Mouse (Mus musculus) liver, embryonic 16.5 days (tissue): ENCODE data around the gene Gm45234. TPM values are rescaled to one million over a fixed set of nuclear protein-coding genes. Genes with fewer than 3 reads are reported as not detected.

Experiments
- ATAC-seq: fragments of 200-750 bp; cut with Nextera tagmentation; 2 replicates; pipeline ENCODE4 v1.8.0; 2017; ENCODE audit warnings: low read depth, mild to moderate bottlenecking, moderate number of reproducible peaks, moderate library complexity
- H3K27ac ChIP-seq: fragments of 300-500 bp; sonication (generic); 2 replicates; pipeline ENCODE4 v1.5.1; 2014; ENCODE audit warnings: mild to moderate bottlenecking, low read length
- H3K27me3 ChIP-seq: fragments of 300-500 bp; sonication (generic); 2 replicates; pipeline ENCODE4 v1.6.1; 2014; ENCODE audit warnings: low read depth, low read length, mixed read lengths; ENCODE audit not compliant: control insufficient read depth, insufficient read depth
- H3K36me3 ChIP-seq: fragments of 300-500 bp; sonication (generic); 2 replicates; pipeline ENCODE4 v1.6.1; 2014; ENCODE audit warnings: mild to moderate bottlenecking; ENCODE audit not compliant: control insufficient read depth, insufficient read depth
- H3K4me1 ChIP-seq: fragments of 300-500 bp; sonication (generic); 2 replicates; pipeline ENCODE4 v1.6.1; 2014; ENCODE audit warnings: low read depth, low read length, mixed read lengths; ENCODE audit not compliant: control insufficient read depth
- H3K4me2 ChIP-seq: fragments of 300-500 bp; sonication (generic); 2 replicates; pipeline ENCODE4 v1.6.1; 2014; ENCODE audit warnings: low read depth, low read length, mixed read lengths
- H3K4me3 ChIP-seq: fragments of 300-500 bp; sonication (generic); 2 replicates; pipeline ENCODE4 v1.5.1; 2014; ENCODE audit warnings: low read depth, mild to moderate bottlenecking, low read length
- H3K9ac ChIP-seq: fragments of 300-500 bp; sonication (generic); 2 replicates; pipeline ENCODE4 v1.6.1; 2014; ENCODE audit warnings: low read depth, low read length
- H3K9me3 ChIP-seq: fragments of 300-500 bp; sonication (generic); replicated peaks from 2 replicates; pipeline ENCODE4 v1.6.1; 2016; ENCODE audit warnings: low read length; ENCODE audit not compliant: control insufficient read depth
- WGBS: fragments of 180-500 bp; shearing (Covaris S2); extraction: QIAGEN DNeasy Blood & Tissue Kit; methylation state at CpG from one replicate; pipeline ENCODE4 v1.1.7; 2014; ENCODE audit not compliant: insufficient replicate concordance; 5-methylcytosine and 5-hydroxymethylcytosine counted together
- polyA plus RNA-seq: library from polyadenylated mRNA; unstranded; fragments of >200 nt; fragmentation: Nextera tagmentation; extraction: Ambion mirVana; gene quantifications from 2 replicates; pipeline ENCODE4 v1.2.1, GENCODE M21; 2015

The Gm45234 gene
- polyA plus RNA-seq, 1 experiment from 2014 or later = not detected

- H3K27me3 ChIP-seq = no peaks in the 10 kb centered on the region
- no peak overlapping the region for H3K4me2 ChIP-seq
- no peak for ATAC-seq
- 79% methylated on average over 11 of the region's 11 CpGs for WGBS
- no peak overlapping the region for H3K4me3 ChIP-seq
- no peaks in the 10 kb centered on the region for H3K36me3 ChIP-seq
- H3K4me1 ChIP-seq = peaks cover 37% of the 10 kb centered on the region
- H3K9me3 ChIP-seq = no peaks in the 10 kb centered on the region
- H3K27ac ChIP-seq = no peak overlapping the region
- no peak overlapping the region for H3K9ac ChIP-seq
Observed at GRCm38 (mm10) chr6:124737040-124737439, 18.8 kb downstream of the Gm45234 start.

GRCm38 (mm10) chr6:124734417-124734816 lies 21.4 kb downstream of the Gm45234 start:
- no peak overlapping the region for H3K27ac ChIP-seq

GRCm38 (mm10) chr6:124732476-124733370 lies 23.1 kb downstream of the Gm45234 start:
- Histone ChIP-seq H3K27ac (peak overlapping the region; percentile 56), H3K36me3 (no peaks in the 10 kb centered on the region), H3K4me1 (peaks cover 7% of the 10 kb centered on the region), H3K27me3 (no peaks in the 10 kb centered on the region), H3K9me3 (no peaks in the 10 kb centered on the region), H3K4me2 (peak overlapping the region; percentile 24; the same call in 1 of the 2 replicates), H3K9ac (peak overlapping the region; percentile 57), H3K4me3 (peak overlapping the region; percentile 50)
- 19% methylated on average over 19 of the region's 19 CpGs for WGBS
- peak; percentile 72 for ATAC-seq

More at GRCm38 (mm10) chr6:124734417-124734816, 21.4 kb downstream of the Gm45234 start:
- H3K9me3 ChIP-seq = no peaks in the 10 kb centered on the region
- no peak overlapping the region for H3K4me3 ChIP-seq
- no peaks in the 10 kb centered on the region for H3K27me3 ChIP-seq
- H3K9ac ChIP-seq = no peak overlapping the region
- H3K4me1 ChIP-seq = peaks cover 20% of the 10 kb centered on the region
- WGBS = 61% methylated on average over 3 of the region's 3 CpGs
- H3K36me3 ChIP-seq = no peaks in the 10 kb centered on the region
- H3K4me2 ChIP-seq = no peak overlapping the region
- no peak for ATAC-seq

- WGBS = 64% methylated on average over 7 of the region's 7 CpGs
- no peak overlapping the region for H3K27ac ChIP-seq
- H3K36me3 ChIP-seq = no peaks in the 10 kb centered on the region
- no peak overlapping the region for H3K4me3 ChIP-seq
- peaks cover 7% of the 10 kb centered on the region for H3K4me1 ChIP-seq
- H3K9ac ChIP-seq = no peak overlapping the region
- no peaks in the 10 kb centered on the region for H3K9me3 ChIP-seq
- H3K4me2 ChIP-seq = 0 out of 2 replicates have a peak overlapping the region, but pooled peaks have one; percentile 4
- no peak for ATAC-seq
- H3K27me3 ChIP-seq = no peaks in the 10 kb centered on the region
Observed at GRCm38 (mm10) chr6:124731038-124731437, 24.8 kb downstream of the Gm45234 start.

GRCm38 (mm10) chr6:124729850-124730705 lies 25.7 kb downstream of the Gm45234 start:
- H3K36me3 ChIP-seq = no peaks in the 10 kb centered on the region
- H3K4me1 ChIP-seq = peaks cover 7% of the 10 kb centered on the region
- no peak overlapping the region for H3K4me3 ChIP-seq
- peak overlapping the region; percentile 37 for H3K27ac ChIP-seq
- H3K27me3 ChIP-seq = no peaks in the 10 kb centered on the region
- H3K4me2 ChIP-seq = peak overlapping the region; percentile 34; the same call in 1 of the 2 replicates
- H3K9ac ChIP-seq = no peak overlapping the region
- peak; percentile 24; the same call in 1 of the 2 replicates for ATAC-seq
- H3K9me3 ChIP-seq = no peaks in the 10 kb centered on the region
- 36% methylated on average over 8 of the region's 8 CpGs for WGBS

- no peak overlapping the region for H3K4me3 ChIP-seq
- H3K9ac ChIP-seq = no peak overlapping the region
- no peaks in the 10 kb centered on the region for H3K9me3 ChIP-seq
- ATAC-seq = no peak
- H3K4me2 ChIP-seq = no peak overlapping the region
- H3K4me1 ChIP-seq = peaks cover 15% of the 10 kb centered on the region
- no peak overlapping the region for H3K27ac ChIP-seq
- 78% methylated on average over 10 of the region's 10 CpGs for WGBS
- H3K27me3 ChIP-seq = no peaks in the 10 kb centered on the region
- no peaks in the 10 kb centered on the region for H3K36me3 ChIP-seq
Observed at GRCm38 (mm10) chr6:124728621-124729020, 27.2 kb downstream of the Gm45234 start.

- peaks cover 26% of the 10 kb centered on the region for H3K4me1 ChIP-seq
- no peak overlapping the region for H3K4me3 ChIP-seq
- no peak overlapping the region for H3K4me2 ChIP-seq
- no peaks in the 10 kb centered on the region for H3K9me3 ChIP-seq
- no peaks in the 10 kb centered on the region for H3K27me3 ChIP-seq
- no peak overlapping the region for H3K9ac ChIP-seq
- H3K36me3 ChIP-seq = no peaks in the 10 kb centered on the region
- 50% methylated on average over 10 of the region's 10 CpGs for WGBS
- peak overlapping the region; percentile 34 for H3K27ac ChIP-seq
- no peak for ATAC-seq
Observed at GRCm38 (mm10) chr6:124724472-124724871, 31.3 kb downstream of the Gm45234 start.

GRCm38 (mm10) chr6:124723541-124723940 lies 32.3 kb downstream of the Gm45234 start:
- Histone ChIP-seq H3K36me3 (no peaks in the 10 kb centered on the region), H3K9me3 (no peaks in the 10 kb centered on the region), H3K4me1 (peaks cover 35% of the 10 kb centered on the region), H3K27me3 (no peaks in the 10 kb centered on the region), H3K27ac (peak overlapping the region; percentile 43), H3K4me2 (no peak overlapping the region), H3K9ac (no peak overlapping the region), H3K4me3 (no peak overlapping the region)
- ATAC-seq = no peak
- 53% methylated on average over 8 of the region's 8 CpGs for WGBS
